Mouse (Mus musculus) limb, embryonic 14.5 days (tissue): ENCODE measurements around the gene Zc3h8. TPM values are rescaled to one million over a fixed set of nuclear protein-coding genes. Genes with fewer than 3 reads are reported as not detected.

ENCODE experiments used
- ATAC-seq: fragments of 200-750 bp; cut with Nextera tagmentation; 2 replicates; pipeline ENCODE4 v1.8.0; 2017; ENCODE audit warnings: low read depth, moderate number of reproducible peaks, moderate TSS enrichment; ENCODE audit not compliant: low FRiP score
- DNase-seq: peaks from one replicate; pipeline ENCODE4 v3.0.0-alpha.2; 2015; ENCODE audit warnings: low spot score
- H3K27ac ChIP-seq: fragments of 300-500 bp; sonication (generic); replicated peaks from 2 replicates; pipeline ENCODE4 v1.5.1; 2014; ENCODE audit warnings: low read depth, mild to moderate bottlenecking, low read length, moderate library complexity, mixed read lengths
- H3K27me3 ChIP-seq: fragments of 300-500 bp; sonication (generic); 2 replicates; pipeline ENCODE4 v1.6.1; 2014; ENCODE audit warnings: low read length, mixed read lengths; ENCODE audit not compliant: control insufficient read depth, insufficient read depth
- H3K36me3 ChIP-seq: fragments of 300-500 bp; sonication (generic); 2 replicates; pipeline ENCODE4 v1.6.1; 2014; ENCODE audit warnings: mild to moderate bottlenecking, low read length, moderate library complexity, mixed read lengths; ENCODE audit not compliant: control insufficient read depth, insufficient read depth
- H3K4me1 ChIP-seq: fragments of 300-500 bp; sonication (generic); 2 replicates; pipeline ENCODE4 v1.6.1; 2014; ENCODE audit warnings: antibody characterized with exemption, low read length, mixed read lengths; ENCODE audit not compliant: control insufficient read depth, insufficient read depth
- H3K4me2 ChIP-seq: fragments of 300-500 bp; sonication (generic); replicated peaks from 2 replicates; pipeline ENCODE4 v1.6.1; 2014; ENCODE audit warnings: low read depth, mild to moderate bottlenecking, low read length, moderate library complexity; ENCODE audit not compliant: severe bottlenecking
- H3K4me3 ChIP-seq: fragments of 300-500 bp; sonication (generic); replicated peaks from 2 replicates; pipeline ENCODE4 v1.5.1; 2014; ENCODE audit warnings: low read length
- H3K9ac ChIP-seq: fragments of 300-500 bp; sonication (generic); 2 replicates; pipeline ENCODE4 v1.6.1; 2014; ENCODE audit warnings: mild to moderate bottlenecking, low read depth, low read length, moderate library complexity; ENCODE audit not compliant: severe bottlenecking
- H3K9me3 ChIP-seq: fragments of 300-500 bp; sonication (generic); 2 replicates; pipeline ENCODE4 v1.6.1; 2016; ENCODE audit warnings: low read length; ENCODE audit not compliant: control insufficient read depth
- POLR2A ChIP-seq: fragments of 200-500 bp; IDR thresholded peaks from 2 replicates; pipeline ENCODE4 v1.8.0; 2012; ENCODE audit warnings: inconsistent platforms, mild to moderate bottlenecking, moderate library complexity, borderline replicate concordance; ENCODE audit not compliant: insufficient read depth, insufficient read length; ENCODE audit errors: extremely low read depth
- WGBS: fragments of 180-500 bp; shearing (Covaris S2); extraction: QIAGEN DNeasy Blood & Tissue Kit; methylation state at CpG from one replicate; pipeline ENCODE4 v1.1.7; 2014; 5-methylcytosine and 5-hydroxymethylcytosine counted together
- polyA plus RNA-seq, 2 experiments: library from polyadenylated mRNA; depleted of rRNA in 1 of 2; stranded (reverse) in 1 of 2; unstranded in 1 of 2; fragments of >200 nt; fragmentation: Nextera tagmentation in 1 of 2; extraction: Ambion mirVana in 1 of 2; gene quantifications; 2 replicates each; pipeline versions ENCODE4 v1.2.1 to v1.2.3; 2012 to 2014

The Zc3h8 gene
- polyA plus RNA-seq, 2 experiments: 6.2 to 7.1 TPM

DNA sequence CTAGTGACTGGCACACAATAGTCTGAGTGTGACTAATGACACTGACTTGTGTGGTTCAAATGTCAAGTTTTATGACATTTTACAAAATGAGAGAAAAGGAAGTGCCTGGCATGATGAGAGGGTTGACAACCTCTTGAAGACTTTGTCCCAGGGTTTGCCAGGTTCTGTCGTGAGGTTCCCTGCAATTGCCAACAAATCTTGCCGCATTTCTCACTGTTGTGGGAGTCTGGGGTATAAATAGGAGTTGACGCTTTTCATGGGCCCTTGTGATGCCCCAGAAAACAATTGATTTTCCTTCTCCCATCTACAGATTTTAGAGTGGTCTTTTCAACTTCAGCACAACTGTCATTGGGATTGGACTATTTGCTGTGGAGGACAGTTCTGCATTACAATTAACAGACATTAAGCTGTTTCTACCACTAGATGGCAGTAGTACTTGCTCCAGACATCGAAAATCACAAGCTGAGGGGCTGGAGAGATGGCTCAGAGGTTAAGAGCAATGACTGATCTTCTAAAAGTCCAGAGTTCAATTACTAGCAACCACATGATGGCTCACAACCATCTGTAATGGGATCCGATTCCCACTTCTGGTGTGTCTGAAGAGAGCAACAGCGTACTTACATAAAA is 4.2 kb upstream of the Zc3h8 start:
- H3K4me1 ChIP-seq: peaks cover 1% of the 10 kb centered on the region; the same call in 1 of the 2 replicates
- no peaks in the 10 kb centered on the region for H3K9me3 ChIP-seq
- ATAC-seq (no peak), DNase-seq (peak; percentile 68)
- H3K9ac ChIP-seq: no peak overlapping the region
- no peak overlapping the region for H3K27ac ChIP-seq
- no peak overlapping the region for H3K4me3 ChIP-seq
- no peaks in the 10 kb centered on the region for H3K27me3 ChIP-seq
- 37% methylated on average over 6 of the region's 6 CpGs for WGBS
- no peak overlapping the region for H3K4me2 ChIP-seq
- no peaks in the 10 kb centered on the region for H3K36me3 ChIP-seq
- TF ChIP-seq POLR2A: no peak

DNA sequence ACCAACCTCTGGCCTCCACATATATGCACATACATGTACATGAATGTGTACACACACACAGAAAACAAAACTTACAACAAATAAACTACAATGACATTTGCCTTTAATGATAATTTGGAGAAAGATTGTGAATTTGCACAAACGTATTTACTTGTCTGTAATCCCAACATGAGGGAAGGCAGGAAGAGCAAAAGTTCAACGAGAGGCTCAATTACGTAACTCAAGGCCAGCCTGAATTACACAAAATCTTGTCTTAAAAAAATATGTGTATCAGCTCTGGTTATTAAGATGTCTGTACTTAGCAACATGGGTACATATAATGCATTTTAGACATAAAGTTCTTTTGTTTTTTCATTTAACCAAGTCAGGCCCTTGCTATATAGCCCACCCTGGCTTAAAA is 7.6 kb downstream of the Zc3h8 start:
- no peaks in the 10 kb centered on the region for H3K27me3 ChIP-seq
- no peak for TF ChIP-seq POLR2A
- no peak overlapping the region for H3K27ac ChIP-seq
- no peak overlapping the region for H3K4me3 ChIP-seq
- H3K9ac ChIP-seq: no peak overlapping the region
- 91% methylated on average over 3 of the region's 3 CpGs for WGBS
- H3K4me2 ChIP-seq: no peak overlapping the region
- H3K4me1 ChIP-seq: no peaks in the 10 kb centered on the region
- peaks cover 28% of the 10 kb centered on the region for H3K36me3 ChIP-seq
- DNase-seq (no peak), ATAC-seq (no peak)
- H3K9me3 ChIP-seq: no peaks in the 10 kb centered on the region

GRCm38 (mm10) chr2:128930704-128931103 is 13.2 kb downstream of the Zc3h8 start:
- no peak for ATAC-seq

GRCm38 (mm10) chr2:128928446-128928845 is 15.4 kb downstream of the Zc3h8 start:
- 81% methylated on average over 3 of the region's 3 CpGs for WGBS
- Histone ChIP-seq H3K36me3 (peaks cover 36% of the 10 kb centered on the region), H3K9ac (no peak overlapping the region), H3K27me3 (no peaks in the 10 kb centered on the region), H3K9me3 (no peaks in the 10 kb centered on the region), H3K4me3 (no peak overlapping the region), H3K27ac (no peak overlapping the region), H3K4me1 (no peaks in the 10 kb centered on the region), H3K4me2 (no peak overlapping the region)
- no peak for DNase-seq
- ATAC-seq: no peak
- TF ChIP-seq POLR2A: no peak

More at GRCm38 (mm10) chr2:128930704-128931103, 13.2 kb downstream of the Zc3h8 start:
- Histone ChIP-seq H3K4me2 (no peak overlapping the region), H3K9me3 (no peaks in the 10 kb centered on the region), H3K4me1 (no peaks in the 10 kb centered on the region), H3K36me3 (peaks cover 39% of the 10 kb centered on the region), H3K27me3 (no peaks in the 10 kb centered on the region), H3K9ac (no peak overlapping the region), H3K4me3 (no peak overlapping the region), H3K27ac (no peak overlapping the region)
- TF ChIP-seq POLR2A: no peak
- DNase-seq: no peak

DNA sequence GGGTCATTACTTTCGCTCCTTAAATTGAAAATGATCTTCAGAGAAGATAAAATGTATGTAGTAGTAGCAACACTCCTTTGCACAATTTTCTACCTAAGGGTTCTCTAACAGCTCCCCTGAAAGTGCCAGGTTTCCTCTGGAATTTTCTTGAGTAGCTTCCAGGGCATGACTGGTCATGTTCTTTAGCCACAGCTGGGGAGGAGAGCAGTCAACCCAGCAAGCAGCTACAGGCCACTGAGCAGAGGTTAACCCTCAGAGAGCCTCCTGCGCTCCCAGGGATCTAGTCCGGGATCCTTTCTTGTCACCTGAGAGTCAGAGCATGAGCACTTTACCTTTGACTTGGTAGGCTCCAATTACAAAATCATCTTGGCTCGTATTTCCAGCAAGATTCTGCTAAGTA is 19.1 kb downstream of the Zc3h8 start:
- TF ChIP-seq POLR2A: no peak
- no peak overlapping the region for H3K27ac ChIP-seq
- H3K36me3 ChIP-seq: peaks cover 13% of the 10 kb centered on the region
- no peak overlapping the region for H3K4me2 ChIP-seq
- no peaks in the 10 kb centered on the region for H3K4me1 ChIP-seq
- no peaks in the 10 kb centered on the region for H3K9me3 ChIP-seq
- DNase-seq: no peak
- H3K27me3 ChIP-seq: no peaks in the 10 kb centered on the region
- WGBS: 84% methylated on average over 4 of the region's 4 CpGs
- no peak overlapping the region for H3K9ac ChIP-seq
- H3K4me3 ChIP-seq: no peak overlapping the region
- no peak for ATAC-seq
